Mouse (Mus musculus): ENCODE measurements around the gene Evpl. TPM values are rescaled to one million over a fixed set of nuclear protein-coding genes. Genes with fewer than 3 reads are reported as not detected.

The Evpl gene
- 0.07 and 0.28 TPM in 2 replicates for polyA plus RNA-seq (2012; rRNA removed)

DNA sequence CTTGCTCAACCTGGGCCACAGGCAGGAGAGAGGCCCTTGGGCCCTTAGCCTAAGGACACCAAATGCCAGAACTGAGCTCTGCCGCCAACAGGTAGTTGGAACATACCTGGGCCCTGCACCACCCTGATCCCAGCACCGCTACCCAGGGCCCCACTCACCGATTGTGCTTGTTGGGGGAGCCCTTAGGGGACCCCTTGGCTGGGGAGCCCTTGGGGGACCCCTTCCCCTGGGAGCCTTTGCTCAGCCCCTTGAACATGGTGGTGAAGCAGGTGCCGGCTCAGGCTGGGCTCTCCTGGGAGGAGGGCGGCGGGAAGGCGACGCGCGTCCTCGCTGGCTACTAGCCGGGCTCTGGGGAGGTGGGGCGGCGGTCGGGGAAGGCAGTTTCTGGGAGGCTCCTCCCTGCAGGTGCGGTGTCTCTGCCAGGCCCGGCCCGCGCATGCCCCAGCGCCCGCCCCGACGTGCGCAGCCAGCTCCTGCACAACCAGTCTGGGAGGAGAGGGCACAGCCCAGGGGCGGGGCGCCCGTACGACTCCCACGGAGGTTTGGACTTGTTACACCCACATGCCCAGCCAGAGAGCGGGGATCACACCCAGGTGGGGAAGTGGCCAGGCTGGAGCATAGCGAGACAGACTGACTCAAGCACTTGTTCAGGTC is at the start of gene Evpl:
Gene Evpl, minus strand, starts transcription at position 336 of the 654 bp plus-strand sequence.

DNA sequence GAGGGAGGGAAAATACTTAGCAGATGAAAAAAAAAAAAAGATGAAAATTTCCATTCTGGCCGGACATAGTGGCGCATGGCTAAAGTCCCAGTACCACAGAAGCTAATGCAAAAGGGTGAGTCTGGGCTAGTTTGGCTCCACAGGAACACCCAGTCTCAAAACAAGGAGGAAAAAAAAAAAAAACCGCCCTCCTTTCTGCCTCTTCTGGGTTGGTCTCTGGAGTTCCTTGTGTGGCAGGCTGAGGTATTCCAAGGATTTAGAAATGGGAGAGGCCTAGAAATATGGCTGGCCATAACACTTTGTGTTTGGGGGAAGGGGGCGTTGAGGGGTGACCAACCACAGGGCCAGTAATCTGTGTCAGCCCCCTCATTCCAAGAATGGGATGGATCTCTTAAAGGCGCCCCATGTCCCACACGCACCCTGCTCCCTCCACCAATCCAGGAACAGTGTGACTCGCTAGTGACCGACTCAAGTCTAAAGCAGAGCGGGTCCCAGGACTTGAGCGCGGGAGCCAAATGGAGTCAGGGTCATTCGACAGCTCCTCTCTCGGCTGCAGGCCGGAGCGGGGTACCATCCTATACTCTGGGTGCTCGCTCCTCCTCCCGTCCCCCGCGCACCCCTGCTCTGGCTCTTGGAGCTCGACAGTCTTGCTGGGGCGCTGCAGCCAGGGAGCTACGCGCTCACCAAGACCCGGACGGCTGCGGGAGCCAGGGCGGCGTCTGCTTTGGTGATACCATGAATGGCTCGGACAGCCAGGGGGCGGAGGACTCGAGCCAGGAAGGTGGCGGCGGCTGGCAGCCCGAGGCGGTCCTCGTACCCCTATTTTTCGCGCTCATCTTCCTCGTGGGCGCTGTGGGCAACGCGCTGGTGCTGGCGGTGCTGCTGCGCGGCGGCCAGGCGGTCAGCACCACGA is 43.1 kb upstream of the Evpl start, which contains the start of gene Galr2:
Gene Galr2, plus strand, starts transcription at position 189 of the 913 bp plus-strand sequence.

DNA sequence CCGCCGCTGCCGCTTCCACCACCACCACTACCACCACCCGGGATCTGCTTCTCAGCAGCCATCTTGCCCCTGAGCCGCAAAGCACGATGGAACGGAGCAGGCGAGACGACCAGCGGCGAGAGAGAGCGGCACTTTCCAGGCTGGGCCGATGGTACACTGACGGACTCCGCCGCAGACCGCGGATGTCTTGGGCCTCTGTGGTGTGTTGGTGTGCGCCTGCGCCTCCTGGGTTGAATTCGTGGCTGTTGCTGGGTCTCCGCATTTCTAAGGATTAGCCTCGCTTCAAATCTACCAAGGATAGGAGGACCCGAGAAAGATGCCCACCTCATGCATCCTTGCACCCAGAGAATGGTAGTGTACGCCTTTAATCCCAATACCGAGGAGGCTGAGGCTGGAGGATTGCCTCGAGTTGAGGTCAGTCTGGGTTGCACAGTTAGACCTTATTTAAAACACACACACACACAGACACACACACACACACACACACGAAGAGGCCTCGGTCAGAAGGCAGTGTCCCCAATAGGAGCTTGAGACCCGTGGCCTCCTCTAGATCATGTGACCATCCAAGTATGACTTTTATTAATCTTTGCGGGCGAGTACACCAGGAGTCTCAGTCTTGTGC is 36.3 kb upstream of the Evpl start, which contains the start of gene Srp68:
Gene Srp68, minus strand, starts transcription at position 173 of the 622 bp plus-strand sequence.

DNA sequence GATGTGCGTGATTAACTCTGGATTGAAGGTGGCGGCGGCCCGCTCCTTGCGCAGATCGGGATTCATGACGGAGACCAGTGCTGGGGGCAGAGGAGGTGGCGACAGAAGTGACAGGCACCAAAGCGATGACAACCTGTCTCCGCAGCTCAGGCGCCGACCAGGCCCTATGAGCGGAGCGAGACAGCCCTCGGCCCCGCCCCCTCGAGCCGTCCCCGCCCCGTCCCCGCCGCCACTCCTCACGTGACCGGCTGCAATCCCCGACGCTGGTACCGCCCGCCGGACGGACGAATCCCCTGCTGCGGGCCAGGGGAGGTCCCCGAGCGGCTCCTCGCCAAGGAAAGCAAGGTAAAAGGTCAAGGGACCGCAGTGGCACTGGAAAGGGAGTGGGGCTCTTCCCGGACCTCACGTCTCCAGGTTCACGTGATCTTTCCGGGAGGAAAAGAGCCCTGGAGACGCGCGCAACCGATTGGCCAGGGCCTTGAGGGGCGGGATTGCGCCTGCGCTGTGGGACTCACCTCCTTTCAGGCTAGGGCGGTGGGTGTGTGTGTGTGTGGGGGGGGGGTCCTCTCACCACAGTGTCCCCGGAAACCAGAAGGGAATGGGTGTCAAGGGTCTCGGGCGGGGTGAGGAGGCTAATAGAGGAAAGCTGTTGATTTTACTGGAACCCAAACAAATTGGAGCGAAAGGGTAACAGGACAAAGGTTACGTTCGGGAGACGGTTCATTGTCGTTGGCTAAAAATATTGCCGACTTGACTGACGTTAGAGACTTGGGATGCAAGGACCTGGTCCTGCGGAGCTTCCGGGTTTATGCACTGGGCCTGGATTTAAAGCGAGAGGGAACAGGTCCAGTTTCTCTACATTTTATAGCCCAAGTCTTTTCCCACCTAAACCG is 39.0 kb downstream of the Evpl start, which contains the start of the genes Ten1 and Acox1:
Gene Ten1, plus strand, starts transcription at position 217 of the 893 bp plus-strand sequence.
Gene Acox1, minus strand, starts transcription at position 407 of the 893 bp plus-strand sequence.

Other genes starting within 250 kb of the Evpl start
- 50.4 and 60.3 TPM in 2 replicates for gene Galk1, start 225.4 kb downstream of the Evpl start, polyA plus RNA-seq (2012; rRNA removed)
- 250 and 282 TPM in 2 replicates for gene H3f3b, start 210.1 kb downstream of the Evpl start, polyA plus RNA-seq (2012; rRNA removed)
- gene Unk, start 207.8 kb downstream of the Evpl start, polyA plus RNA-seq (2012; rRNA removed): 11.1 and 11.6 TPM in 2 replicates
- gene Unc13d, start 160.1 kb downstream of the Evpl start, polyA plus RNA-seq (2012; rRNA removed): 17.2 and 18.8 TPM in 2 replicates
- 40.4 and 47.0 TPM in 2 replicates for gene Wbp2, start 151.1 kb downstream of the Evpl start, polyA plus RNA-seq (2012; rRNA removed)
- 1.9 TPM in 2 replicates for gene Trim47, start 110.9 kb downstream of the Evpl start, polyA plus RNA-seq (2012; rRNA removed)
- gene Trim65, start 106.9 kb downstream of the Evpl start, polyA plus RNA-seq (2012; rRNA removed): 1.2 and 1.4 TPM in 2 replicates
- 14.7 and 19.3 TPM in 2 replicates for gene Mrpl38, start 99.2 kb downstream of the Evpl start, polyA plus RNA-seq (2012; rRNA removed)
- 8.4 and 9.4 TPM in 2 replicates for gene Fbf1, start 69.9 kb downstream of the Evpl start, polyA plus RNA-seq (2012; rRNA removed)
- 17.4 and 21.2 TPM in 2 replicates for gene Ten1, start 39.2 kb downstream of the Evpl start, polyA plus RNA-seq (2012; rRNA removed)
- 13.8 and 15.6 TPM in 2 replicates for gene Acox1, start 39.0 kb downstream of the Evpl start, polyA plus RNA-seq (2012; rRNA removed)
- 35.5 and 39.0 TPM in 2 replicates for gene Srp68, start 36.1 kb upstream of the Evpl start, polyA plus RNA-seq (2012; rRNA removed)
- 0.01 TPM in 1 of 2 replicates, not detected in the other for gene Galr2, start 42.9 kb upstream of the Evpl start, polyA plus RNA-seq (2012; rRNA removed)
- gene Exoc7, start 69.2 kb upstream of the Evpl start, polyA plus RNA-seq (2012; rRNA removed): 8.0 and 8.8 TPM in 2 replicates
- gene Foxj1, start 97.3 kb upstream of the Evpl start, polyA plus RNA-seq (2012; rRNA removed): 0.94 and 1.0 TPM in 2 replicates
- gene Rnf157, start 175.0 kb upstream of the Evpl start, polyA plus RNA-seq (2012; rRNA removed): 0.58 and 0.62 TPM in 2 replicates
- 57.3 and 67.7 TPM in 2 replicates for gene Ubald2, start 196.0 kb upstream of the Evpl start, polyA plus RNA-seq (2012; rRNA removed)
- gene Qrich2, start 228.2 kb upstream of the Evpl start, polyA plus RNA-seq (2012; rRNA removed): not detected in 2 replicates

All from liver, embryonic 14 days (tissue).